Mouse (Mus musculus) heart, embryonic 14.5 days (tissue): ENCODE results near the gene 4930568D16Rik. TPM values are rescaled to one million over a fixed set of nuclear protein-coding genes. Genes with fewer than 3 reads are reported as not detected.

Experiments
- ATAC-seq: fragments of 200-750 bp; cut with Nextera tagmentation; 2 replicates; pipeline ENCODE4 v1.8.0; 2017; ENCODE audit warnings: low read depth, moderate TSS enrichment; ENCODE audit not compliant: insufficient number of reproducible peaks, insufficient read depth, low FRiP score
- H3K27ac ChIP-seq, 2 experiments: fragments of 200-500 bp in 1 of 2; fragments of 300-500 bp in 1 of 2; sonication (generic) in 1 of 2; replicated peaks in 1 of 2; 2 replicates each; pipeline ENCODE4 v1.5.1; 2012 to 2014; ENCODE audit warnings: low read depth in 2 of 2, low read length in 2 of 2, control low read depth in 1 of 2, mild to moderate bottlenecking in 1 of 2, mixed read lengths in 1 of 2; ENCODE audit not compliant: control insufficient read depth in 1 of 2, insufficient read depth in 1 of 2
- H3K27me3 ChIP-seq: fragments of 300-500 bp; sonication (generic); 2 replicates; pipeline ENCODE4 v1.6.1; 2014; ENCODE audit warnings: mild to moderate bottlenecking, low read length, control low read depth; ENCODE audit not compliant: control insufficient read depth, insufficient read depth
- H3K36me3 ChIP-seq: fragments of 300-500 bp; sonication (generic); 2 replicates; pipeline ENCODE4 v1.6.1; 2014; ENCODE audit warnings: mild to moderate bottlenecking, control low read depth, low read length, mixed read lengths; ENCODE audit not compliant: control insufficient read depth, insufficient read depth
- H3K4me1 ChIP-seq, 2 experiments: fragments of 200-500 bp in 1 of 2; fragments of 300-500 bp in 1 of 2; sonication (generic) in 1 of 2; 2 replicates each; pipeline ENCODE4 v1.6.1; 2012 to 2014; ENCODE audit warnings: low read length in 2 of 2, control low read depth in 1 of 2, mixed read lengths in 1 of 2; ENCODE audit not compliant: control insufficient read depth in 2 of 2, insufficient read depth in 2 of 2
- H3K4me2 ChIP-seq: fragments of 300-500 bp; sonication (generic); 2 replicates; pipeline ENCODE4 v1.6.1; 2014; ENCODE audit warnings: mild to moderate bottlenecking, low read length
- H3K4me3 ChIP-seq, 2 experiments: fragments of 200-500 bp in 1 of 2; fragments of 300-500 bp in 1 of 2; sonication (generic) in 1 of 2; 2 replicates each; pipeline ENCODE4 v1.5.1; 2012 to 2014; ENCODE audit warnings: low read length in 2 of 2, mild to moderate bottlenecking in 2 of 2, control low read depth in 1 of 2, low read depth in 1 of 2, moderate library complexity in 1 of 2; ENCODE audit not compliant: control insufficient read depth in 1 of 2, insufficient read depth in 1 of 2
- H3K9ac ChIP-seq: fragments of 300-500 bp; sonication (generic); 2 replicates; pipeline ENCODE4 v1.6.1; 2014; ENCODE audit warnings: mild to moderate bottlenecking, low read length
- H3K9me3 ChIP-seq: fragments of 300-500 bp; sonication (generic); 2 replicates; pipeline ENCODE4 v1.6.1; 2016; ENCODE audit warnings: low read length, control low read depth; ENCODE audit not compliant: control insufficient read depth
- WGBS: fragments of 180-500 bp; shearing (Covaris S2); extraction: QIAGEN DNeasy Blood & Tissue Kit; methylation state at CpG from one replicate; pipeline ENCODE4 v1.1.7; 2014; 5-methylcytosine and 5-hydroxymethylcytosine counted together
- polyA plus RNA-seq: library from polyadenylated mRNA; unstranded; fragments of >200 nt; fragmentation: Nextera tagmentation; extraction: Ambion mirVana; gene quantifications from 2 replicates; pipeline ENCODE4 v1.2.1, GENCODE M21; 2014

The 4930568D16Rik gene
- polyA plus RNA-seq = not detected in 2 replicates

GRCm38 (mm10) chr2:35367629-35368028, at the start of gene 4930568D16Rik:
TSS of gene 4930568D16Rik (minus strand) at chr2:35367729.
- Histone ChIP-seq H3K4me3 (no peak within 1 kb of the TSS), H3K36me3 (no peaks in the 10 kb centered on the region), H3K4me1 (peaks cover 0 to 3% of the 10 kb centered on the region in 2 experiments; a peak in 1 of 4 replicates), H3K9ac (no peak within 1 kb of the TSS), H3K4me2 (no peak within 1 kb of the TSS), H3K9me3 (0 out of 2 replicates have a peak, but pooled peaks cover 4% of the 10 kb centered on the region), H3K27me3 (no peaks in the 10 kb centered on the region), H3K27ac (no peak within 1 kb of the TSS)
- WGBS = 39% methylated on average over 2 of the region's 2 CpGs
- ATAC-seq = no peak

GRCm38 (mm10) chr2:35417231-35417630, 49.7 kb upstream of the 4930568D16Rik start:
- H3K4me2 ChIP-seq = no peak overlapping the region
- no peak for ATAC-seq
- H3K9me3 ChIP-seq = peaks cover 11% of the 10 kb centered on the region; the same call in 1 of the 2 replicates
- no peak overlapping the region for H3K9ac ChIP-seq
- peak overlapping the region in 1 of 2 experiments; percentile 37; a peak in 1 of 4 replicates for H3K27ac ChIP-seq
- 15% methylated on average over 1 of the region's 1 CpGs for WGBS
- no peaks in the 10 kb centered on the region for H3K27me3 ChIP-seq
- H3K36me3 ChIP-seq = peaks cover 47% of the 10 kb centered on the region
- no peak overlapping the region for H3K4me3 ChIP-seq
- H3K4me1 ChIP-seq = peaks cover 2 to 4% of the 10 kb centered on the region in 2 experiments; a peak in 2 of 4 replicates

GRCm38 (mm10) chr2:35416473-35416872, 48.9 kb upstream of the 4930568D16Rik start:
- 78% methylated on average over 6 of the region's 6 CpGs for WGBS
- Histone ChIP-seq H3K9me3 (peaks cover 11% of the 10 kb centered on the region; the same call in 1 of the 2 replicates), H3K4me1 (peaks cover 2 to 4% of the 10 kb centered on the region in 2 experiments; a peak in 2 of 4 replicates), H3K4me2 (no peak overlapping the region), H3K4me3 (no peak overlapping the region), H3K27ac (0 out of 4 replicates have a peak overlapping the region, but pooled peaks of 1 of the 2 experiments have one; percentile 37), H3K27me3 (no peaks in the 10 kb centered on the region), H3K36me3 (peaks cover 41% of the 10 kb centered on the region), H3K9ac (no peak overlapping the region)
- ATAC-seq = no peak

GRCm38 (mm10) chr2:35412810-35413209, 45.3 kb upstream of the 4930568D16Rik start:
- H3K27ac ChIP-seq = no peak overlapping the region
- ATAC-seq = no peak
- H3K36me3 ChIP-seq = peaks cover 32% of the 10 kb centered on the region

GRCm38 (mm10) chr2:35412246-35412645, 44.7 kb upstream of the 4930568D16Rik start:
- Histone ChIP-seq H3K27ac (0 out of 4 replicates have a peak overlapping the region, but pooled peaks of 1 of the 2 experiments have one; percentile 9), H3K4me1 (peaks cover 4 to 11% of the 10 kb centered on the region in 2 experiments; a peak in 2 of 4 replicates), H3K9me3 (no peaks in the 10 kb centered on the region), H3K4me2 (no peak overlapping the region), H3K4me3 (no peak overlapping the region), H3K36me3 (peaks cover 33% of the 10 kb centered on the region), H3K9ac (no peak overlapping the region), H3K27me3 (no peaks in the 10 kb centered on the region)
- WGBS = 91% methylated on average over 2 of the region's 2 CpGs
- ATAC-seq = no peak

More at GRCm38 (mm10) chr2:35412810-35413209, 45.3 kb upstream of the 4930568D16Rik start:
- no peak overlapping the region for H3K9ac ChIP-seq
- no peaks in the 10 kb centered on the region for H3K27me3 ChIP-seq
- no peaks in the 10 kb centered on the region for H3K9me3 ChIP-seq
- WGBS = 94% methylated on average over 3 of the region's 3 CpGs
- peaks cover 4 to 11% of the 10 kb centered on the region in 2 experiments; a peak in 2 of 4 replicates for H3K4me1 ChIP-seq
- no peak overlapping the region for H3K4me2 ChIP-seq
- H3K4me3 ChIP-seq = no peak overlapping the region

GRCm38 (mm10) chr2:35411640-35412190, 44.2 kb upstream of the 4930568D16Rik start:
- ATAC-seq = 0 out of 2 replicates have a peak, but pooled peaks have one; percentile 4

GRCm38 (mm10) chr2:35409466-35409865, 41.9 kb upstream of the 4930568D16Rik start:
- Histone ChIP-seq H3K4me2 (no peak overlapping the region), H3K4me1 (peaks cover 4 to 11% of the 10 kb centered on the region in 2 experiments; a peak in 2 of 4 replicates), H3K9ac (no peak overlapping the region), H3K4me3 (no peak overlapping the region), H3K27me3 (no peaks in the 10 kb centered on the region), H3K9me3 (no peaks in the 10 kb centered on the region), H3K27ac (no peak overlapping the region), H3K36me3 (peaks cover 49% of the 10 kb centered on the region)
- 76% methylated on average over 6 of the region's 6 CpGs for WGBS
- ATAC-seq = no peak

More at GRCm38 (mm10) chr2:35411640-35412190, 44.2 kb upstream of the 4930568D16Rik start:
- Histone ChIP-seq H3K27ac (no peak overlapping the region), H3K9me3 (no peaks in the 10 kb centered on the region), H3K9ac (no peak overlapping the region), H3K4me2 (no peak overlapping the region), H3K27me3 (no peaks in the 10 kb centered on the region), H3K36me3 (peaks cover 38% of the 10 kb centered on the region), H3K4me3 (no peak overlapping the region), H3K4me1 (peaks cover 4 to 11% of the 10 kb centered on the region in 2 experiments; a peak in 2 of 4 replicates)
- 63% methylated on average over 10 of the region's 10 CpGs for WGBS
